Mouse (Mus musculus): Measurements from ENCODE around the gene Tmem165. TPM values are rescaled to one million over a fixed set of nuclear protein-coding genes. Genes with fewer than 3 reads are reported as not detected.

The Tmem165 gene
- polyA plus RNA-seq, 1 experiment: not detected

GRCm38 (mm10) chr5:76163828-76164390 lies 19.8 kb upstream of the Tmem165 start:
- whole genome bisulfite sequencing: 92% methylated on average over 4 of the region's 4 CpGs
- no peaks in the 10 kb centered on the region for H3K4me1 ChIP-seq (ENCODE audit: control insufficient read depth, insufficient read depth, low read length)
- no peak overlapping the region for H3K27ac ChIP-seq (ENCODE audit: insufficient read depth, low read depth, low read length)
- no peak overlapping the region for H3K4me3 ChIP-seq (ENCODE audit: insufficient read depth, low read depth, low read length)
- no peak for TF ChIP-seq POLR2A (IDR thresholded peaks at IDR 0.05; ENCODE audit: insufficient read depth, low read depth, low read length)
- no peak for TF ChIP-seq CTCF (IDR thresholded peaks at IDR 0.05; ENCODE audit: insufficient read depth, low read depth, low read length)

GRCm38 (mm10) chr5:76164827-76165226 lies 18.9 kb upstream of the Tmem165 start:
- no peak for TF ChIP-seq CTCF (IDR thresholded peaks at IDR 0.05; ENCODE audit: insufficient read depth, low read depth, low read length)
- TF ChIP-seq POLR2A (IDR thresholded peaks at IDR 0.05; ENCODE audit: insufficient read depth, low read depth, low read length): no peak
- Histone ChIP-seq H3K27ac (ENCODE audit: insufficient read depth, low read depth, low read length) (no peak overlapping the region), H3K4me1 (ENCODE audit: control insufficient read depth, insufficient read depth, low read length) (no peaks in the 10 kb centered on the region), H3K4me3 (ENCODE audit: insufficient read depth, low read depth, low read length) (no peak overlapping the region)
- 79% methylated on average over 7 of the region's 7 CpGs for WGBS

- no peaks in the 10 kb centered on the region for H3K4me1 ChIP-seq (ENCODE audit: control insufficient read depth, insufficient read depth, low read length)
- no peak for TF ChIP-seq CTCF (IDR thresholded peaks at IDR 0.05; ENCODE audit: insufficient read depth, low read depth, low read length)
- no peak for TF ChIP-seq POLR2A (IDR thresholded peaks at IDR 0.05; ENCODE audit: insufficient read depth, low read depth, low read length)
- H3K27ac ChIP-seq (ENCODE audit: insufficient read depth, low read depth, low read length): no peak overlapping the region
- 77% methylated on average over 4 of the region's 4 CpGs for WGBS
- no peak overlapping the region for H3K4me3 ChIP-seq (ENCODE audit: insufficient read depth, low read depth, low read length)
Measured at GRCm38 (mm10) chr5:76170522-76170921, 13.2 kb upstream of the Tmem165 start.

- Histone ChIP-seq H3K4me1 (ENCODE audit: control insufficient read depth, insufficient read depth, low read length) (no peaks in the 10 kb centered on the region), H3K4me3 (ENCODE audit: insufficient read depth, low read depth, low read length) (no peak overlapping the region), H3K27ac (ENCODE audit: insufficient read depth, low read depth, low read length) (no peak overlapping the region)
- TF ChIP-seq POLR2A (IDR thresholded peaks at IDR 0.05; ENCODE audit: insufficient read depth, low read depth, low read length): no peak
- no peak for TF ChIP-seq CTCF (IDR thresholded peaks at IDR 0.05; ENCODE audit: insufficient read depth, low read depth, low read length)
Measured at GRCm38 (mm10) chr5:76171039-76171438, 12.6 kb upstream of the Tmem165 start.

GRCm38 (mm10) chr5:76175051-76175450 lies 8.6 kb upstream of the Tmem165 start:
- TF ChIP-seq CTCF (IDR thresholded peaks at IDR 0.05; ENCODE audit: insufficient read depth, low read depth, low read length): no peak
- TF ChIP-seq POLR2A (IDR thresholded peaks at IDR 0.05; ENCODE audit: insufficient read depth, low read depth, low read length): no peak
- Histone ChIP-seq H3K4me1 (ENCODE audit: control insufficient read depth, insufficient read depth, low read length) (no peaks in the 10 kb centered on the region), H3K27ac (ENCODE audit: insufficient read depth, low read depth, low read length) (no peak overlapping the region), H3K4me3 (ENCODE audit: insufficient read depth, low read depth, low read length) (no peak overlapping the region)
- WGBS: 91% methylated on average over 4 of the region's 4 CpGs

- TF ChIP-seq POLR2A (IDR thresholded peaks at IDR 0.05; ENCODE audit: insufficient read depth, low read depth, low read length) (no peak), CTCF (IDR thresholded peaks at IDR 0.05; ENCODE audit: insufficient read depth, low read depth, low read length) (no peak)
- H3K27ac ChIP-seq (ENCODE audit: insufficient read depth, low read depth, low read length): no peak overlapping the region
- H3K4me3 ChIP-seq (ENCODE audit: insufficient read depth, low read depth, low read length): no peak overlapping the region
- no peaks in the 10 kb centered on the region for H3K4me1 ChIP-seq (ENCODE audit: control insufficient read depth, insufficient read depth, low read length)
- WGBS: 59% methylated on average over 3 of the region's 3 CpGs
Measured at GRCm38 (mm10) chr5:76176411-76176810, 7.3 kb upstream of the Tmem165 start.

- WGBS: 80% methylated on average over 11 of the region's 11 CpGs
- TF ChIP-seq POLR2A (IDR thresholded peaks at IDR 0.05; ENCODE audit: insufficient read depth, low read depth, low read length): no peak
- TF ChIP-seq CTCF (IDR thresholded peaks at IDR 0.05; ENCODE audit: insufficient read depth, low read depth, low read length): no peak
- H3K4me1 ChIP-seq (ENCODE audit: control insufficient read depth, insufficient read depth, low read length): no peaks in the 10 kb centered on the region
- no peak overlapping the region for H3K4me3 ChIP-seq (ENCODE audit: insufficient read depth, low read depth, low read length)
- no peak overlapping the region for H3K27ac ChIP-seq (ENCODE audit: insufficient read depth, low read depth, low read length)
Measured at GRCm38 (mm10) chr5:76176841-76177240, 6.8 kb upstream of the Tmem165 start.

- Histone ChIP-seq H3K4me1 (ENCODE audit: control insufficient read depth, insufficient read depth, low read length) (no peaks in the 10 kb centered on the region), H3K27ac (ENCODE audit: insufficient read depth, low read depth, low read length) (no peak overlapping the region), H3K4me3 (ENCODE audit: insufficient read depth, low read depth, low read length) (no peak overlapping the region)
- 92% methylated on average over 7 of the region's 7 CpGs for WGBS
- no peak for TF ChIP-seq CTCF (IDR thresholded peaks at IDR 0.05; ENCODE audit: insufficient read depth, low read depth, low read length)
- no peak for TF ChIP-seq POLR2A (IDR thresholded peaks at IDR 0.05; ENCODE audit: insufficient read depth, low read depth, low read length)
Measured at GRCm38 (mm10) chr5:76177664-76178063, 6.0 kb upstream of the Tmem165 start.

GRCm38 (mm10) chr5:76179171-76179570 lies 4.5 kb upstream of the Tmem165 start:
- H3K4me1 ChIP-seq (ENCODE audit: control insufficient read depth, insufficient read depth, low read length): no peaks in the 10 kb centered on the region
- H3K27ac ChIP-seq (ENCODE audit: insufficient read depth, low read depth, low read length): no peak overlapping the region
- TF ChIP-seq POLR2A (IDR thresholded peaks at IDR 0.05; ENCODE audit: insufficient read depth, low read depth, low read length): no peak
- TF ChIP-seq CTCF (IDR thresholded peaks at IDR 0.05; ENCODE audit: insufficient read depth, low read depth, low read length): no peak
- H3K4me3 ChIP-seq (ENCODE audit: insufficient read depth, low read depth, low read length): no peak overlapping the region
- 94% methylated on average over 5 of the region's 5 CpGs for WGBS

- 88% methylated on average over 5 of the region's 5 CpGs for WGBS
- Histone ChIP-seq H3K4me3 (ENCODE audit: insufficient read depth, low read depth, low read length) (no peak overlapping the region), H3K4me1 (ENCODE audit: control insufficient read depth, insufficient read depth, low read length) (no peaks in the 10 kb centered on the region), H3K27ac (ENCODE audit: insufficient read depth, low read depth, low read length) (no peak overlapping the region)
- TF ChIP-seq POLR2A (IDR thresholded peaks at IDR 0.05; ENCODE audit: insufficient read depth, low read depth, low read length) (no peak), CTCF (IDR thresholded peaks at IDR 0.05; ENCODE audit: insufficient read depth, low read depth, low read length) (no peak)
Measured at GRCm38 (mm10) chr5:76179791-76180190, 3.9 kb upstream of the Tmem165 start.
